Mouse (Mus musculus) forebrain, embryonic 16.5 days (tissue): Measurements from ENCODE around the gene Coa3. TPM values are rescaled to one million over a fixed set of nuclear protein-coding genes. Genes with fewer than 3 reads are reported as not detected.

Source experiments
- ATAC-seq: fragments of 200-750 bp; cut with Nextera tagmentation; 2 replicates; pipeline ENCODE4 v1.8.0; 2017; ENCODE audit warnings: mild to moderate bottlenecking, moderate library complexity
- H3K27ac ChIP-seq: fragments of 300-500 bp; sonication (generic); 2 replicates; pipeline ENCODE4 v1.5.1; 2014; ENCODE audit warnings: low read length, control low read depth
- H3K27me3 ChIP-seq: fragments of 300-500 bp; sonication (generic); replicated peaks from 2 replicates; pipeline ENCODE4 v1.6.1; 2014; ENCODE audit warnings: low read length; ENCODE audit not compliant: control insufficient read depth, insufficient read depth
- H3K36me3 ChIP-seq: fragments of 300-500 bp; sonication (generic); 2 replicates; pipeline ENCODE4 v1.6.1; 2014; ENCODE audit not compliant: control insufficient read depth, insufficient read depth
- H3K4me1 ChIP-seq: fragments of 300-500 bp; sonication (generic); replicated peaks from 2 replicates; pipeline ENCODE4 v1.6.1; 2014; ENCODE audit warnings: low read length; ENCODE audit not compliant: control insufficient read depth, insufficient read depth
- H3K4me2 ChIP-seq: fragments of 300-500 bp; sonication (generic); 2 replicates; pipeline ENCODE4 v1.6.1; 2014; ENCODE audit warnings: mild to moderate bottlenecking, low read length, control low read depth
- H3K4me3 ChIP-seq: fragments of 300-500 bp; sonication (generic); replicated peaks from 2 replicates; pipeline ENCODE4 v1.5.1; 2014; ENCODE audit warnings: mild to moderate bottlenecking, low read length, control low read depth
- H3K9ac ChIP-seq: fragments of 300-500 bp; sonication (generic); replicated peaks from 2 replicates; pipeline ENCODE4 v1.6.1; 2014; ENCODE audit warnings: low read depth, low read length, control low read depth
- H3K9me3 ChIP-seq: fragments of 300-500 bp; sonication (generic); 2 replicates; pipeline ENCODE4 v1.6.1; 2016; ENCODE audit warnings: low read length; ENCODE audit not compliant: control insufficient read depth
- WGBS: fragments of 180-500 bp; shearing (Covaris S2); extraction: QIAGEN DNeasy Blood & Tissue Kit; methylation state at CpG from one replicate; pipeline ENCODE4 v1.1.7; 2014; 5-methylcytosine and 5-hydroxymethylcytosine counted together
- polyA plus RNA-seq: library from polyadenylated mRNA; unstranded; fragments of >200 nt; fragmentation: Nextera tagmentation; extraction: Ambion mirVana; gene quantifications from 2 replicates; pipeline ENCODE4 v1.2.1, GENCODE M21; 2015

The Coa3 gene
- polyA plus RNA-seq, 1 experiment from 2014 or later, result 197 TPM

GRCm38 (mm10) chr11:101315082-101315650, 36.3 kb upstream of the Coa3 start:
- peak overlapping the region; percentile 99 for H3K4me3 ChIP-seq
- WGBS, result 81% methylated on average over 8 of the region's 8 CpGs
- H3K27me3 ChIP-seq, result no peaks in the 10 kb centered on the region
- no peaks in the 10 kb centered on the region for H3K9me3 ChIP-seq
- peak overlapping the region; percentile 95 for H3K9ac ChIP-seq
- peak overlapping the region; percentile 85 for H3K4me2 ChIP-seq
- 0 out of 2 replicates have a peak, but pooled peaks have one; percentile 2 for ATAC-seq
- peaks cover 18% of the 10 kb centered on the region for H3K4me1 ChIP-seq
- H3K27ac ChIP-seq, result peak overlapping the region; percentile 69
- peaks cover 8% of the 10 kb centered on the region for H3K36me3 ChIP-seq

GRCm38 (mm10) chr11:101314567-101314966, 35.7 kb upstream of the Coa3 start:
- ATAC-seq, result no peak
- 97% methylated on average over 1 of the region's 1 CpGs for WGBS
- Histone ChIP-seq H3K4me3 (no peak overlapping the region), H3K9ac (no peak overlapping the region), H3K9me3 (no peaks in the 10 kb centered on the region), H3K36me3 (peaks cover 3% of the 10 kb centered on the region), H3K4me1 (peaks cover 18% of the 10 kb centered on the region), H3K4me2 (no peak overlapping the region), H3K27ac (no peak overlapping the region), H3K27me3 (no peaks in the 10 kb centered on the region)

- H3K27ac ChIP-seq, result no peak overlapping the region
- no peaks in the 10 kb centered on the region; the same call in 1 of the 2 replicates for H3K27me3 ChIP-seq
- WGBS, result 70% methylated on average over 3 of the region's 3 CpGs
- no peak overlapping the region for H3K4me2 ChIP-seq
- no peak overlapping the region for H3K9ac ChIP-seq
- no peaks in the 10 kb centered on the region for H3K36me3 ChIP-seq
- no peak for ATAC-seq
- no peaks in the 10 kb centered on the region for H3K9me3 ChIP-seq
- H3K4me3 ChIP-seq, result no peak overlapping the region
- peaks cover 8% of the 10 kb centered on the region for H3K4me1 ChIP-seq
These were observed 33.2 kb upstream of the Coa3 start for GRCm38 (mm10) chr11:101312150-101312549.

GRCm38 (mm10) chr11:101311083-101311482, 32.2 kb upstream of the Coa3 start:
- H3K9ac ChIP-seq, result no peak overlapping the region
- no peaks in the 10 kb centered on the region for H3K9me3 ChIP-seq
- no peak overlapping the region for H3K27ac ChIP-seq
- H3K27me3 ChIP-seq, result no peaks in the 10 kb centered on the region; the same call in 1 of the 2 replicates
- ATAC-seq, result no peak
- no peak overlapping the region for H3K4me2 ChIP-seq
- 92% methylated on average over 3 of the region's 3 CpGs for whole genome bisulfite sequencing
- no peaks in the 10 kb centered on the region for H3K36me3 ChIP-seq
- 0 out of 2 replicates have a peak, but pooled peaks cover 2% of the 10 kb centered on the region for H3K4me1 ChIP-seq
- H3K4me3 ChIP-seq, result no peak overlapping the region

- no peak overlapping the region for H3K9ac ChIP-seq
- H3K36me3 ChIP-seq, result no peaks in the 10 kb centered on the region
- H3K4me1 ChIP-seq, result no peaks in the 10 kb centered on the region
- no peaks in the 10 kb centered on the region; the same call in 1 of the 2 replicates for H3K27me3 ChIP-seq
- no peak overlapping the region for H3K4me2 ChIP-seq
- no peaks in the 10 kb centered on the region for H3K9me3 ChIP-seq
- no peak for ATAC-seq
- H3K27ac ChIP-seq, result no peak overlapping the region
- WGBS, result 45% methylated on average over 5 of the region's 5 CpGs
- H3K4me3 ChIP-seq, result no peak overlapping the region
These were observed 28.8 kb upstream of the Coa3 start for GRCm38 (mm10) chr11:101307744-101308143.

GRCm38 (mm10) chr11:101302004-101302798, 23.3 kb upstream of the Coa3 start, which contains the start of gene Becn1:
Gene Becn1, minus strand, starts transcription at chr11:101302286.
- no peak within 1 kb of the TSS for H3K27ac ChIP-seq
- WGBS, result 7% methylated on average over 39 of the region's 39 CpGs
- peak within 1 kb of the TSS; percentile 99 for H3K4me2 ChIP-seq
- H3K4me1 ChIP-seq, result peaks cover 14% of the 10 kb centered on the region
- no peaks in the 10 kb centered on the region for H3K36me3 ChIP-seq
- H3K4me3 ChIP-seq, result peak within 1 kb of the TSS; percentile 96
- H3K9me3 ChIP-seq, result no peaks in the 10 kb centered on the region
- ATAC-seq, result peak; percentile 97
- peak within 1 kb of the TSS; percentile 83 for H3K9ac ChIP-seq
- no peaks in the 10 kb centered on the region; the same call in 1 of the 2 replicates for H3K27me3 ChIP-seq

GRCm38 (mm10) chr11:101301299-101302003, 22.5 kb upstream of the Coa3 start:
- peaks cover 14% of the 10 kb centered on the region for H3K4me1 ChIP-seq
- no peaks in the 10 kb centered on the region for H3K9me3 ChIP-seq
- H3K4me3 ChIP-seq, result peak overlapping the region; percentile 96
- no peak overlapping the region for H3K27ac ChIP-seq
- H3K9ac ChIP-seq, result peak overlapping the region; percentile 83
- peak; percentile 43; the same call in 1 of the 2 replicates for ATAC-seq
- no peaks in the 10 kb centered on the region for H3K36me3 ChIP-seq
- H3K27me3 ChIP-seq, result no peaks in the 10 kb centered on the region
- 14% methylated on average over 26 of the region's 26 CpGs for WGBS
- peak overlapping the region; percentile 99 for H3K4me2 ChIP-seq

GRCm38 (mm10) chr11:101300881-101301280, 22.0 kb upstream of the Coa3 start:
- Histone ChIP-seq H3K9me3 (no peaks in the 10 kb centered on the region), H3K36me3 (no peaks in the 10 kb centered on the region), H3K4me3 (peak overlapping the region; percentile 96), H3K27me3 (no peaks in the 10 kb centered on the region), H3K4me2 (peak overlapping the region; percentile 99), H3K9ac (peak overlapping the region; percentile 83; the same call in 1 of the 2 replicates), H3K27ac (no peak overlapping the region), H3K4me1 (peaks cover 14% of the 10 kb centered on the region)
- ATAC-seq, result no peak
- WGBS, result 67% methylated on average over 7 of the region's 7 CpGs

GRCm38 (mm10) chr11:101295191-101295590, 16.3 kb upstream of the Coa3 start:
- WGBS, result 92% methylated on average over 8 of the region's 8 CpGs

More at GRCm38 (mm10) chr11:101295191-101295590, 16.3 kb upstream of the Coa3 start:
- peaks cover 9% of the 10 kb centered on the region for H3K36me3 ChIP-seq
- H3K4me3 ChIP-seq, result no peak overlapping the region
- no peaks in the 10 kb centered on the region for H3K27me3 ChIP-seq
- no peak overlapping the region for H3K9ac ChIP-seq
- no peaks in the 10 kb centered on the region for H3K9me3 ChIP-seq
- H3K4me1 ChIP-seq, result peaks cover 2% of the 10 kb centered on the region; the same call in 1 of the 2 replicates
- H3K27ac ChIP-seq, result no peak overlapping the region
- no peak overlapping the region for H3K4me2 ChIP-seq
- no peak for ATAC-seq
